Mouse (Mus musculus) bone marrow macrophage, adult 2 months (primary cell): Measurements from ENCODE around the gene Mettl13.

Source experiments
- CTCF ChIP-seq: IDR thresholded peaks from 2 replicates; pipeline ENCODE4 v1.5.1; 2012; ENCODE audit warnings: low read depth, mild to moderate bottlenecking, low read length, moderate library complexity
- POLR2A ChIP-seq: IDR thresholded peaks from 2 replicates; pipeline ENCODE4 v1.6.1; 2012; ENCODE audit warnings: mild to moderate bottlenecking, low read depth, low read length, borderline replicate concordance

DNA sequence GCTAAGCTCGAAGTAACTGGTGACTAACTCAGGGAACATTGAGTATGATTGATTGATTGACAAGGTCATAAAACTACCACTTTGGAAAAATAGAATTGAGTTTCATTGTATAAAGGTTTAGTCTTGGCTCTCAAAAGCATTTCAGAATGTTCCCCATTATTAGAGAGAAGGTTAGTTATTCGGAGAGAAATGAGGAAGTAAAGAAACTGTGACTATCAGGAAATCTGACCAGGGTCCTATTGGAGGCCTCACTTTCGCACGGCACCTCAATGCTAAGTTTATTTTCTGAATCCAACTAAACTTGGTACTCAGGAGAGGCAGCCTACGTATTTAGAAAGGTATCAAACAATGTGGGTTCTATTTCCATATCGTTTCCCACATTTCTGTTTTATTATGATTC lies 42.7 kb downstream of the Mettl13 start:
- TF ChIP-seq CTCF (no peak), POLR2A (no peak)
